Mouse (Mus musculus): ENCODE data around the gene Garnl3.

GRCm38 (mm10) chr2:32954581-32954980 is 176.9 kb downstream of the Garnl3 start:
- TF ChIP-seq CTCF (IDR thresholded peaks at IDR 0.05; ENCODE audit: low read depth) (peak; percentile 48), EP300 (IDR thresholded peaks at IDR 0.05; ENCODE audit: low read depth) (no peak)

All from liver, postnatal 0 days (tissue).